Mouse (Mus musculus): ENCODE data around the gene F13b. TPM values are rescaled to one million over a fixed set of nuclear protein-coding genes. Genes with fewer than 3 reads are reported as not detected.

The F13b gene
- total RNA-seq (2012; rRNA removed) (not detected in 2 replicates), polyA plus RNA-seq (2012; ENCODE audit: insufficient read depth in 1 of 2, insufficient read length in 2 of 2, low read depth in 1 of 2, low replicate concordance in 2 of 2, missing spikeins in 1 of 2) (not detected)

DNA sequence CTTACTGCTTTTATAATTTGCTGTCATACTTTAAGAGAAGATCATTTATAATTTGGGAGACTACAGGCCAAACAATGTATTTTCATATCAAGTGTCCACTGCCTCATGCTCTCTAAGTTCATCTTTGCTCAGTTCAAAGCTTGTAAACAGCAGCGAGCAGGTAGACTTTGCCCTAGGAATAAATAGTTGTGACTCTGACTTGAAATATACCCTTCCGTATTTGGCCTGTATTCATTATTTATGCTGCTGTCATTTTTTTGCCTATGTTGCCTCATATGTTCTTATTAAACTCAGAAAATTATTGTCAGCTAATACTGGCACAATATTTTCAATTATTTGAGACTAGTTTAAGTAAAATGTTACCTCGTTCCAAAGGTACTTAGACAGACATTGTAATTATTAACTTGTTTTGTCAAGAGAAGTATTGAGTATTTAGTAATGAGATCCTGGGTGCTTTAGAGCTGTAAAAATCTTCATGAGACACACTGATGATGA, at the start of gene F13b:
Gene F13b (plus strand): TSS at position 445 of the 495 bp plus-strand sequence.
- TF ChIP-seq RCOR1 (IDR thresholded peaks at IDR 0.05; ENCODE audit: low read depth, low read length) (no peak), NELFE (IDR thresholded peaks at IDR 0.05; ENCODE audit: low read depth, low read length) (no peak), TCF12 (IDR thresholded peaks at IDR 0.05; ENCODE audit: low read depth, low read length) (no peak), ZMIZ1 (IDR thresholded peaks at IDR 0.05; ENCODE audit: low read depth, low read length) (no peak), RAD21 (IDR thresholded peaks at IDR 0.05; ENCODE audit: low read depth, low read length) (no peak), EP300 (IDR thresholded peaks at IDR 0.05; ENCODE audit: low read depth in 1 of 2, low read length in 2 of 2) (no peak), CTCF (IDR thresholded peaks at IDR 0.05 in 2 of 3, conservative IDR thresholded peaks at IDR 0.05 in 1 of 3; ENCODE audit: control insufficient read depth in 1 of 3, insufficient read depth in 1 of 3, low read depth in 2 of 3, low read length in 3 of 3, poor library complexity in 1 of 3, severe bottlenecking in 1 of 3) (no peak)

DNA sequence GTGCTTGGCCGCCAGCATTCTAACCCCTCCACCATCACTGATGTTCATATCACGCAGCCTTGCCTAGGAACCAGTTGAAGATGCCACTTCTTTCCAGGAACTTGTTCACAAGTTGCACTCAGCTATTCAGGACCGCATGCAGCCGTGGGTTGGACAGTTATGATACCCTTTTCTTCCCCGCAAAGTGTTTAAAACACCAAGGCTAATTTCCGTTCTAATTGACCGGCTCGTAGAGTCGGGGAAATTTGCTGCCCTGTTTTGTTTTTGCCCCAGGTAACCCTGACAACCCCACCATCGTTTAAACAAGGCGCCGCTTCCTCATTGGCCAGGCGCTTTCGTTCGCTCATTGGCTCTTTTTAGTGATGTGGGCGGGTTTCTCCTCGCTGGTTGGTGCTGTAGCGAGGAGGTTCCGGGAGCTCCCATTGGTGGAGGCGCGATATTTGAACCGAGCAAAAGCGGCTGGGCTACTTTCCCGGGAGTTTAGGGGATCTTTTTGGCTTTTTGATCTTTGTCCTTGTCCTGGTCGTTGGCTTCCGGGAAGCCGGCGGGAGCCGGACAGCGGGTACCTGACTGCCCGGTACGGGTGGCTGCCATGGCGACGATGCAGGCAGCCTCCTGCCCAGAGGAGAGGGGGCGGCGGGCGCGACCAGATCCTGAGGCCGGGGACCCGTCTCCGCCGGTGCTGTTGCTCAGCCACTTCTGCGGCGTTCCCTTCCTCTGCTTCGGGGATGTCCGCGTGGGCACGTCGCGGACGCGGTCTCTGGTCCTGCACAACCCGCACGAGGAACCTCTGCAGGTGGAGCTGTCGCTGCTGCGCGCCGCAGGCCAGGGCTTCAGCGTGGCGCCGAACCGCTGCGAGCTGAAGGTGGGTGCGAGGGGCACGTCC, 46.9 kb upstream of the F13b start, which contains the start of gene Aspm:
Gene Aspm (plus strand): TSS at position 433 of the 886 bp plus-strand sequence.
- no peaks in the 10 kb centered on the region for H3K27me3 ChIP-seq (ENCODE audit: control insufficient read depth in 1 of 2, insufficient read depth in 2 of 2, low read length in 2 of 2)
- H3K4me1 ChIP-seq (ENCODE audit: control insufficient read depth in 1 of 2, insufficient read depth in 2 of 2, low read length in 2 of 2), result peaks cover 0 to 8% of the 10 kb centered on the region in 2 experiments; a peak in 2 of 4 replicates
- no peaks in the 10 kb centered on the region for H3K9me3 ChIP-seq (replicated peaks; ENCODE audit: insufficient read depth, low read length)
- H3K79me2 ChIP-seq (ENCODE audit: control insufficient read depth, insufficient read depth, low read length, poor library complexity), result peaks cover 27% of the 10 kb centered on the region
- peak within 1 kb of the TSS; percentile 96 for H3K9ac ChIP-seq (ENCODE audit: control insufficient read depth, low read depth, low read length, poor library complexity, severe bottlenecking)
- H3K4me3 ChIP-seq (ENCODE audit: control insufficient read depth in 1 of 2, insufficient read depth in 1 of 2, low read depth in 2 of 2, low read length in 2 of 2), result peak within 1 kb of the TSS; percentile 85 to 98
- TF ChIP-seq ZKSCAN1 (IDR thresholded peaks at IDR 0.05; ENCODE audit: low read depth, low read length) (no peak), ETS1 (IDR thresholded peaks at IDR 0.05; ENCODE audit: low read depth, low read length) (0 out of 2 replicates have a peak, but pooled peaks have one; percentile 13), POLR2A (IDR thresholded peaks at IDR 0.05; ENCODE audit: control insufficient read depth in 1 of 2, insufficient read depth in 1 of 2, low read depth in 1 of 2, low read length in 2 of 2, poor library complexity in 1 of 2) (peak; percentile 43 to 73; a peak in 2 of 4 replicates), UBTF (IDR thresholded peaks at IDR 0.05; ENCODE audit: borderline replicate concordance, insufficient read depth, low read depth, low read length) (peak; percentile 22; the same call in 1 of the 2 replicates), TBP (IDR thresholded peaks at IDR 0.05; ENCODE audit: low read depth, low read length) (peak; percentile 71), HCFC1 (IDR thresholded peaks at IDR 0.05; ENCODE audit: low read depth, low read length) (peak; percentile 79), ZMIZ1 (IDR thresholded peaks at IDR 0.05; ENCODE audit: low read depth, low read length) (no peak; the same call in 1 of the 2 replicates), POLR2AphosphoS5 (IDR thresholded peaks at IDR 0.05; ENCODE audit: borderline replicate concordance, low read depth, low read length) (0 out of 2 replicates have a peak, but pooled peaks have one; percentile 21), MXI1 (IDR thresholded peaks at IDR 0.05; ENCODE audit: low read depth, low read length) (peak; percentile 61; the same call in 1 of the 2 replicates), RAD21 (IDR thresholded peaks at IDR 0.05; ENCODE audit: low read depth, low read length) (no peak), ELF1 (IDR thresholded peaks at IDR 0.05; ENCODE audit: low read depth, low read length) (peak; percentile 74; the same call in 1 of the 2 replicates), NELFE (IDR thresholded peaks at IDR 0.05; ENCODE audit: low read depth, low read length) (peak; percentile 59), CHD2 (IDR thresholded peaks at IDR 0.05; ENCODE audit: low read length) (peak; percentile 59), MYC (IDR thresholded peaks at IDR 0.05; ENCODE audit: low read depth, low read length) (no peak), E2F4 (IDR thresholded peaks at IDR 0.05; ENCODE audit: borderline replicate concordance, low read depth, low read length) (peak; percentile 89; the same call in 1 of the 2 replicates), NRF1 (IDR thresholded peaks at IDR 0.05; ENCODE audit: insufficient read depth, low read depth, low read length, poor library complexity, severe bottlenecking) (no peak), SIN3A (IDR thresholded peaks at IDR 0.05; ENCODE audit: low read length) (peak; percentile 99), ZNF384 (IDR thresholded peaks at IDR 0.05; ENCODE audit: low read depth, low read length) (no peak), BHLHE40 (IDR thresholded peaks at IDR 0.05; ENCODE audit: borderline replicate concordance, low read depth, low read length) (no peak), MAX (IDR thresholded peaks at IDR 0.05; ENCODE audit: low read length) (peak; percentile 46; the same call in 1 of the 2 replicates), TCF12 (IDR thresholded peaks at IDR 0.05; ENCODE audit: low read depth, low read length) (no peak)
- H3K36me3 ChIP-seq (ENCODE audit: control insufficient read depth in 1 of 2, insufficient read depth in 2 of 2, low read length in 2 of 2), result peaks cover 5 to 17% of the 10 kb centered on the region in 2 experiments
- DNase-seq (ENCODE audit: low read depth, low spot score), result peak; percentile 97
- H3K27ac ChIP-seq (ENCODE audit: control insufficient read depth, low read depth, low read length), result peak within 1 kb of the TSS; percentile 83

More for the DNA sequence above, at the start of gene F13b:
- no peaks in the 10 kb centered on the region for H3K4me1 ChIP-seq (ENCODE audit: control insufficient read depth in 1 of 2, insufficient read depth in 2 of 2, low read length in 2 of 2)
- no peak within 1 kb of the TSS for H3K4me3 ChIP-seq (ENCODE audit: control insufficient read depth in 1 of 2, insufficient read depth in 1 of 2, low read depth in 2 of 2, low read length in 2 of 2)
- no peaks in the 10 kb centered on the region for H3K36me3 ChIP-seq (ENCODE audit: control insufficient read depth in 1 of 2, insufficient read depth in 2 of 2, low read length in 2 of 2)
- DNase-seq (ENCODE audit: low read depth, low spot score), result no peak
- no peaks in the 10 kb centered on the region for H3K9me3 ChIP-seq (replicated peaks; ENCODE audit: insufficient read depth, low read length)
- H3K27me3 ChIP-seq (ENCODE audit: control insufficient read depth in 1 of 2, insufficient read depth in 2 of 2, low read length in 2 of 2), result no peaks in the 10 kb centered on the region
- H3K79me2 ChIP-seq (ENCODE audit: control insufficient read depth, insufficient read depth, low read length, poor library complexity), result no peaks in the 10 kb centered on the region
- H3K9ac ChIP-seq (ENCODE audit: control insufficient read depth, low read depth, low read length, poor library complexity, severe bottlenecking), result no peak within 1 kb of the TSS
- H3K27ac ChIP-seq (ENCODE audit: control insufficient read depth, low read depth, low read length), result no peak within 1 kb of the TSS

Measured in MEL (cell line).